Mouse (Mus musculus): ENCODE measurements around the gene Nrp2.

Nrp2 gene

GRCm38 (mm10) chr1:62820170-62820569 is 117.1 kb downstream of the Nrp2 start:
- no peak for DNase-seq (ENCODE audit: low spot score in 2 of 2)

- no peak for DNase-seq (ENCODE audit: low spot score in 2 of 2)
Observed at GRCm38 (mm10) chr1:62821509-62822398, 118.7 kb downstream of the Nrp2 start.

GRCm38 (mm10) chr1:62823549-62824195 is 120.6 kb downstream of the Nrp2 start:
- peak; percentile 23 to 52 for DNase-seq (ENCODE audit: low spot score in 2 of 2)

GRCm38 (mm10) chr1:62825822-62826765 is 123.0 kb downstream of the Nrp2 start:
- DNase-seq (ENCODE audit: low spot score in 2 of 2), result no peak

- DNase-seq (ENCODE audit: low spot score in 2 of 2), result no peak
Observed at GRCm38 (mm10) chr1:62827316-62827715, 124.2 kb downstream of the Nrp2 start.

- no peak for DNase-seq (ENCODE audit: low spot score in 2 of 2)
Observed at GRCm38 (mm10) chr1:62828156-62828555, 125.1 kb downstream of the Nrp2 start.

GRCm38 (mm10) chr1:62829690-62830417 is 126.8 kb downstream of the Nrp2 start:
- DNase-seq (ENCODE audit: low spot score in 2 of 2), result no peak

- no peak for DNase-seq (ENCODE audit: low spot score in 2 of 2)
Observed at GRCm38 (mm10) chr1:62830418-62830769, 127.3 kb downstream of the Nrp2 start.

- DNase-seq (ENCODE audit: low spot score in 2 of 2), result no peak
Observed at GRCm38 (mm10) chr1:62831725-62832455, 128.8 kb downstream of the Nrp2 start.

GRCm38 (mm10) chr1:62833356-62833755 is 130.3 kb downstream of the Nrp2 start:
- DNase-seq (ENCODE audit: low spot score in 2 of 2), result no peak

GRCm38 (mm10) chr1:62834443-62835185 is 131.5 kb downstream of the Nrp2 start:
- no peak for DNase-seq (ENCODE audit: low spot score in 2 of 2)

GRCm38 (mm10) chr1:62838083-62838482 is 135.0 kb downstream of the Nrp2 start:
- DNase-seq (ENCODE audit: low spot score in 2 of 2), result no peak

- DNase-seq (ENCODE audit: low spot score in 2 of 2), result no peak
Observed at GRCm38 (mm10) chr1:62838631-62839030, 135.5 kb downstream of the Nrp2 start.

- no peak for DNase-seq (ENCODE audit: low spot score in 2 of 2)
Observed at GRCm38 (mm10) chr1:62843215-62843614, 140.1 kb downstream of the Nrp2 start.

- DNase-seq (ENCODE audit: low spot score in 2 of 2), result no peak
Observed at GRCm38 (mm10) chr1:62850990-62851940, 148.2 kb downstream of the Nrp2 start.

- no peak for DNase-seq (ENCODE audit: low spot score in 2 of 2)
Observed at GRCm38 (mm10) chr1:62853362-62853761, 150.3 kb downstream of the Nrp2 start.

- DNase-seq (ENCODE audit: low spot score in 2 of 2), result no peak
Observed at GRCm38 (mm10) chr1:62853996-62854395, 150.9 kb downstream of the Nrp2 start.

- DNase-seq (ENCODE audit: low spot score in 2 of 2), result no peak
Observed at GRCm38 (mm10) chr1:62859098-62859497, 156.0 kb downstream of the Nrp2 start.
